Mouse (Mus musculus) Muller cell, postnatal 12 days (primary cell): ENCODE results near the gene Cd19.

ENCODE experiments used
- DNase-seq: peaks from one replicate; pipeline ENCODE4 v3.0.0-alpha.2; 2015; ENCODE audit errors: inconsistent ontology term

Gene Cd19

GRCm38 (mm10) chr7:126414725-126415124 lies at the start of gene Cd19:
Gene Cd19, minus strand, starts transcription at chr7:126414889.
- DNase-seq = no peak

GRCm38 (mm10) chr7:126464121-126464520 lies 49.4 kb upstream of the Cd19 start:
- DNase-seq = no peak

- no peak for DNase-seq
These were observed 48.9 kb upstream of the Cd19 start for GRCm38 (mm10) chr7:126463547-126463946.

- no peak for DNase-seq
These were observed 48.3 kb upstream of the Cd19 start, which contains the start of gene Atp2a1 for GRCm38 (mm10) chr7:126463004-126463403. Gene Atp2a1, minus strand, starts transcription at chr7:126463108.

- no peak for DNase-seq
These were observed 46.9 kb upstream of the Cd19 start for GRCm38 (mm10) chr7:126461626-126462025.

GRCm38 (mm10) chr7:126460623-126461399 lies 46.1 kb upstream of the Cd19 start:
- DNase-seq = no peak

GRCm38 (mm10) chr7:126458844-126459618 lies 44.3 kb upstream of the Cd19 start:
- no peak for DNase-seq

GRCm38 (mm10) chr7:126458225-126458624 lies 43.5 kb upstream of the Cd19 start:
- no peak for DNase-seq

GRCm38 (mm10) chr7:126456382-126457266 lies 41.9 kb upstream of the Cd19 start:
- no peak for DNase-seq

- no peak for DNase-seq
These were observed 40.6 kb upstream of the Cd19 start for GRCm38 (mm10) chr7:126455242-126455641.

GRCm38 (mm10) chr7:126453861-126454260 lies 39.2 kb upstream of the Cd19 start:
- no peak for DNase-seq

- DNase-seq = no peak
These were observed 37.6 kb upstream of the Cd19 start for GRCm38 (mm10) chr7:126452244-126452643.

- no peak for DNase-seq
These were observed 36.0 kb upstream of the Cd19 start for GRCm38 (mm10) chr7:126450641-126451040.

- DNase-seq = no peak
These were observed 35.3 kb upstream of the Cd19 start for GRCm38 (mm10) chr7:126449991-126450390.

- DNase-seq = no peak
These were observed 33.8 kb upstream of the Cd19 start for GRCm38 (mm10) chr7:126448481-126448880.

- DNase-seq = no peak
These were observed 31.5 kb upstream of the Cd19 start for GRCm38 (mm10) chr7:126446217-126446616.

GRCm38 (mm10) chr7:126445104-126445815 lies 30.6 kb upstream of the Cd19 start:
- no peak for DNase-seq

GRCm38 (mm10) chr7:126444536-126444935 lies 29.8 kb upstream of the Cd19 start:
- no peak for DNase-seq

GRCm38 (mm10) chr7:126443997-126444396 lies 29.3 kb upstream of the Cd19 start:
- no peak for DNase-seq

GRCm38 (mm10) chr7:126440134-126440533 lies 25.4 kb upstream of the Cd19 start:
- DNase-seq = no peak

GRCm38 (mm10) chr7:126436851-126437250 lies 22.2 kb upstream of the Cd19 start:
- DNase-seq = peak; percentile 46
